Mouse (Mus musculus): ENCODE data around the gene Cd82.

DNA sequence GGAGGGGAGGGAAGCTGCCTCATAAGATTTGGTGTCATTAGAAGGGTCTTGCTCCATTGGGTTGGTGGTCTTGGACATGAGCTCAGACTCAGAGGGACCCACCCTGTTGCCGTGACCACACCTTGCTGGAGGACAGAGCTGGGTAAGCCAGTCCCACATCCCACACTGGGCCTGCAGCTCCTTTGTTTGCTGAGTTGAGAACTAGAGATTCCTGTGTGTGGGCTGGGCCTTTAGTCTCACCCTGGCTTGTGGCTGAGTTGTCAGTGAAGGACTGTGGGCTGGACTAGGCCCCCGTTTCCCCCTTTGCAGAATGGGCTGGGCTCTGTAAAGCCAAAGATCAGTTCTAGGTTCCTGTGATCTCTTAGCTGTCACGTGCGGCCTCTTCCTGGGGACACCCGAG lies 15.8 kb upstream of the Cd82 start:
- TF ChIP-seq MAX (IDR thresholded peaks at IDR 0.05; ENCODE audit: low read depth) (no peak), POLR2A (IDR thresholded peaks at IDR 0.05; ENCODE audit: insufficient read length, low read depth) (no peak), MYOD1 (IDR thresholded peaks at IDR 0.05; ENCODE audit: control insufficient read depth in 1 of 3, insufficient read length in 2 of 3, low read depth in 2 of 3) (no peak), POLR2AphosphoS2 (IDR thresholded peaks at IDR 0.05; ENCODE audit: insufficient read length, low read depth) (no peak)

All from myocyte (in vitro differentiated cells).